Mouse (Mus musculus) cortical plate, adult 2 months (tissue): ENCODE results near the gene Mapkapk2.

Source experiments
- CTCF ChIP-seq: fragments of 200-500 bp; IDR thresholded peaks from 2 replicates; pipeline ENCODE4 v1.5.1; 2011; ENCODE audit warnings: mild to moderate bottlenecking, control low read depth, low read length; ENCODE audit not compliant: insufficient read depth; ENCODE audit errors: extremely low read depth
- POLR2A ChIP-seq: fragments of 200-500 bp; IDR thresholded peaks from 2 replicates; pipeline ENCODE4 v1.6.1; 2011; ENCODE audit warnings: mild to moderate bottlenecking, low read length, control low read depth; ENCODE audit not compliant: insufficient read depth; ENCODE audit errors: extremely low read depth

DNA sequence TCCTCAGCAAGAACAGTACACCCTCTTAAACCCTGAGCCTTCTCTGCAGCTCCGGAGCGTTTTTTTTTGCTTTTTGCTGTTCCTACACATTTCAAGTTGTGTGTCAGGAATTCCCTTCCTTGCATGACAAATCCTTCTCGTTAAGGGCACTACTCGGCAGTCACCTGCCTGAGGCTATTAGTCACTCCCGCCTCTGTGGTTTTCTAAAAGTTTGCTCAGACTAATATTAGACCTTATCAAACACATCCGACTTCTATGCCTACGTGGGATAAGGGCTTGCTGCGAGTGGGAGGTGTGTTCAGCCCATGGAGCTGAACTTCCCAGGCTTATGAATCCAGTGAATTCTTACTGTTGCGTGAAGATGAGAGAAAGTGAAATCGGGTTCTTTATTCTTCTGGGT lies 20.9 kb upstream of the Mapkapk2 start:
- TF ChIP-seq CTCF (no peak), POLR2A (no peak)
